Mouse (Mus musculus) hindbrain, embryonic 12.5 days (tissue): ENCODE measurements around the gene Nrcam. TPM values are rescaled to one million over a fixed set of nuclear protein-coding genes. Genes with fewer than 3 reads are reported as not detected.

Source experiments
- ATAC-seq: fragments of 200-750 bp; cut with Nextera tagmentation; 2 replicates; pipeline ENCODE4 v1.8.0; 2017; ENCODE audit warnings: moderate TSS enrichment; ENCODE audit not compliant: low FRiP score
- H3K27ac ChIP-seq: fragments of 300-500 bp; sonication (generic); 2 replicates; pipeline ENCODE4 v1.5.1; 2016; ENCODE audit warnings: mild to moderate bottlenecking
- H3K27me3 ChIP-seq: fragments of 300-500 bp; sonication (generic); 2 replicates; pipeline ENCODE4 v1.6.1; 2016; ENCODE audit warnings: mild to moderate bottlenecking
- H3K36me3 ChIP-seq: fragments of 300-500 bp; sonication (generic); 2 replicates; pipeline ENCODE4 v1.6.1; 2016; ENCODE audit warnings: mild to moderate bottlenecking
- H3K4me1 ChIP-seq: fragments of 300-500 bp; sonication (generic); 2 replicates; pipeline ENCODE4 v1.6.1; 2016
- H3K4me2 ChIP-seq: fragments of 300-500 bp; sonication (generic); replicated peaks from 2 replicates; pipeline ENCODE4 v1.6.1; 2016; ENCODE audit warnings: mild to moderate bottlenecking
- H3K4me3 ChIP-seq: fragments of 300-500 bp; sonication (generic); 2 replicates; pipeline ENCODE4 v1.5.1; 2016; ENCODE audit warnings: mild to moderate bottlenecking
- H3K9ac ChIP-seq: fragments of 300-500 bp; sonication (generic); 2 replicates; pipeline ENCODE4 v1.6.1; 2016; ENCODE audit warnings: mild to moderate bottlenecking, moderate library complexity
- H3K9me3 ChIP-seq: fragments of 300-500 bp; sonication (generic); replicated peaks from 2 replicates; pipeline ENCODE4 v1.6.1; 2016; ENCODE audit warnings: mild to moderate bottlenecking
- WGBS: fragments of 180-500 bp; shearing (Covaris S2); methylation state at CpG from one replicate; pipeline ENCODE4 v1.1.7; 2016; 5-methylcytosine and 5-hydroxymethylcytosine counted together
- polyA plus RNA-seq: library from polyadenylated mRNA; unstranded; fragments of >200 nt; fragmentation: Nextera tagmentation; extraction: Ambion mirVana; gene quantifications from 2 replicates; pipeline ENCODE4 v1.2.1, GENCODE M21; 2016

The Nrcam gene
- polyA plus RNA-seq, 1 experiment from 2014 or later, result 97.0 TPM

GRCm38 (mm10) chr12:44534100-44534633 lies 205.5 kb downstream of the Nrcam start:
- Histone ChIP-seq H3K4me1 (peaks cover 10% of the 10 kb centered on the region; the same call in 1 of the 2 replicates), H3K9ac (no peak overlapping the region), H3K27ac (peak overlapping the region; percentile 71), H3K4me3 (no peak overlapping the region), H3K4me2 (no peak overlapping the region), H3K9me3 (no peaks in the 10 kb centered on the region), H3K27me3 (no peaks in the 10 kb centered on the region), H3K36me3 (no peaks in the 10 kb centered on the region)
- WGBS, result 71% methylated on average over 7 of the region's 7 CpGs
- ATAC-seq, result peak; percentile 47; the same call in 1 of the 2 replicates

- no peak for ATAC-seq
- 24% methylated on average over 5 of the region's 5 CpGs for WGBS
- Histone ChIP-seq H3K4me2 (no peak overlapping the region), H3K27me3 (no peaks in the 10 kb centered on the region), H3K9me3 (no peaks in the 10 kb centered on the region), H3K36me3 (no peaks in the 10 kb centered on the region), H3K27ac (no peak overlapping the region), H3K4me1 (peaks cover 10% of the 10 kb centered on the region; the same call in 1 of the 2 replicates), H3K9ac (no peak overlapping the region), H3K4me3 (no peak overlapping the region)
Measured at GRCm38 (mm10) chr12:44535623-44536022, 206.9 kb downstream of the Nrcam start.

GRCm38 (mm10) chr12:44547721-44548369 lies 219.2 kb downstream of the Nrcam start:
- peak; percentile 44; the same call in 1 of the 2 replicates for ATAC-seq

GRCm38 (mm10) chr12:44548465-44548864 lies 219.8 kb downstream of the Nrcam start:
- Histone ChIP-seq H3K4me1 (no peaks in the 10 kb centered on the region), H3K9ac (no peak overlapping the region), H3K9me3 (no peaks in the 10 kb centered on the region), H3K27me3 (no peaks in the 10 kb centered on the region), H3K27ac (no peak overlapping the region), H3K36me3 (no peaks in the 10 kb centered on the region), H3K4me2 (no peak overlapping the region), H3K4me3 (no peak overlapping the region)
- ATAC-seq, result 0 out of 2 replicates have a peak, but pooled peaks have one; percentile 19
- WGBS, result 65% methylated on average over 9 of the region's 9 CpGs

More at GRCm38 (mm10) chr12:44547721-44548369, 219.2 kb downstream of the Nrcam start:
- Histone ChIP-seq H3K27ac (no peak overlapping the region), H3K4me3 (no peak overlapping the region), H3K36me3 (no peaks in the 10 kb centered on the region), H3K9me3 (no peaks in the 10 kb centered on the region), H3K9ac (no peak overlapping the region), H3K27me3 (no peaks in the 10 kb centered on the region), H3K4me2 (no peak overlapping the region), H3K4me1 (no peaks in the 10 kb centered on the region)
- 58% methylated on average over 8 of the region's 8 CpGs for WGBS

GRCm38 (mm10) chr12:44551614-44552013 lies 222.9 kb downstream of the Nrcam start:
- no peaks in the 10 kb centered on the region for H3K4me1 ChIP-seq
- no peaks in the 10 kb centered on the region for H3K27me3 ChIP-seq
- no peak overlapping the region for H3K4me3 ChIP-seq
- H3K36me3 ChIP-seq, result no peaks in the 10 kb centered on the region
- no peak overlapping the region for H3K9ac ChIP-seq
- H3K9me3 ChIP-seq, result no peaks in the 10 kb centered on the region
- H3K4me2 ChIP-seq, result no peak overlapping the region
- H3K27ac ChIP-seq, result no peak overlapping the region
- no peak for ATAC-seq

- Histone ChIP-seq H3K4me1 (no peaks in the 10 kb centered on the region), H3K27me3 (no peaks in the 10 kb centered on the region), H3K9me3 (no peaks in the 10 kb centered on the region), H3K4me2 (no peak overlapping the region), H3K27ac (no peak overlapping the region), H3K4me3 (no peak overlapping the region), H3K36me3 (no peaks in the 10 kb centered on the region), H3K9ac (no peak overlapping the region)
- 87% methylated on average over 2 of the region's 2 CpGs for WGBS
- no peak for ATAC-seq
Measured at GRCm38 (mm10) chr12:44554051-44554450, 225.4 kb downstream of the Nrcam start.

GRCm38 (mm10) chr12:44554808-44555207 lies 226.1 kb downstream of the Nrcam start:
- H3K4me1 ChIP-seq, result no peaks in the 10 kb centered on the region
- H3K27me3 ChIP-seq, result no peaks in the 10 kb centered on the region
- ATAC-seq, result no peak
- H3K4me3 ChIP-seq, result no peak overlapping the region
- no peak overlapping the region for H3K27ac ChIP-seq
- WGBS, result 100% methylated on average over 1 of the region's 1 CpGs
- H3K4me2 ChIP-seq, result no peak overlapping the region
- no peak overlapping the region for H3K9ac ChIP-seq
- no peaks in the 10 kb centered on the region for H3K9me3 ChIP-seq
- no peaks in the 10 kb centered on the region for H3K36me3 ChIP-seq

GRCm38 (mm10) chr12:44560002-44560401 lies 231.3 kb downstream of the Nrcam start:
- peaks cover 12% of the 10 kb centered on the region for H3K36me3 ChIP-seq
- H3K27ac ChIP-seq, result no peak overlapping the region
- no peak for ATAC-seq
- no peak overlapping the region for H3K4me3 ChIP-seq
- no peaks in the 10 kb centered on the region for H3K4me1 ChIP-seq
- no peaks in the 10 kb centered on the region for H3K9me3 ChIP-seq
- H3K27me3 ChIP-seq, result no peaks in the 10 kb centered on the region
- H3K9ac ChIP-seq, result no peak overlapping the region
- no peak overlapping the region for H3K4me2 ChIP-seq

- Histone ChIP-seq H3K27ac (no peak overlapping the region), H3K9me3 (no peaks in the 10 kb centered on the region), H3K9ac (no peak overlapping the region), H3K27me3 (no peaks in the 10 kb centered on the region), H3K4me1 (no peaks in the 10 kb centered on the region), H3K4me2 (no peak overlapping the region), H3K4me3 (no peak overlapping the region), H3K36me3 (peaks cover 26% of the 10 kb centered on the region; the same call in 1 of the 2 replicates)
- no peak for ATAC-seq
- 88% methylated on average over 7 of the region's 7 CpGs for WGBS
Measured at GRCm38 (mm10) chr12:44570070-44570469, 241.4 kb downstream of the Nrcam start.

GRCm38 (mm10) chr12:44572664-44573063 lies 244.0 kb downstream of the Nrcam start:
- H3K36me3 ChIP-seq, result peaks cover 29% of the 10 kb centered on the region; the same call in 1 of the 2 replicates
- no peak overlapping the region for H3K27ac ChIP-seq
- no peaks in the 10 kb centered on the region for H3K9me3 ChIP-seq
- ATAC-seq, result no peak
- H3K27me3 ChIP-seq, result no peaks in the 10 kb centered on the region
- H3K9ac ChIP-seq, result no peak overlapping the region
- WGBS, result 18% methylated on average over 3 of the region's 3 CpGs
- H3K4me2 ChIP-seq, result no peak overlapping the region
- H3K4me1 ChIP-seq, result no peaks in the 10 kb centered on the region
- no peak overlapping the region for H3K4me3 ChIP-seq

- Histone ChIP-seq H3K9ac (no peak overlapping the region), H3K27ac (no peak overlapping the region), H3K9me3 (no peaks in the 10 kb centered on the region), H3K4me1 (no peaks in the 10 kb centered on the region), H3K36me3 (peaks cover 26% of the 10 kb centered on the region; the same call in 1 of the 2 replicates), H3K27me3 (no peaks in the 10 kb centered on the region), H3K4me2 (no peak overlapping the region), H3K4me3 (no peak overlapping the region)
- WGBS, result 91% methylated on average over 3 of the region's 3 CpGs
- ATAC-seq, result no peak
Measured at GRCm38 (mm10) chr12:44574167-44574566, 245.5 kb downstream of the Nrcam start.

GRCm38 (mm10) chr12:44601410-44602149 lies 272.9 kb downstream of the Nrcam start:
- Histone ChIP-seq H3K27ac (no peak overlapping the region), H3K9me3 (no peaks in the 10 kb centered on the region), H3K9ac (no peak overlapping the region), H3K36me3 (peaks cover 4% of the 10 kb centered on the region; the same call in 1 of the 2 replicates), H3K27me3 (no peaks in the 10 kb centered on the region), H3K4me2 (no peak overlapping the region; the same call in 1 of the 2 replicates), H3K4me3 (no peak overlapping the region), H3K4me1 (0 out of 2 replicates have a peak, but pooled peaks cover 2% of the 10 kb centered on the region)
- ATAC-seq, result 0 out of 2 replicates have a peak, but pooled peaks have one; percentile 46
- WGBS, result 36% methylated on average over 16 of the region's 16 CpGs
